Mouse (Mus musculus): ENCODE data around the gene Snd1.
A peak's percentile ranks its signal among the peaks of the same experiment; 100 is the strongest.

GRCm38 (mm10) chr6:28762132-28762775 lies 287.3 kb downstream of the Snd1 start:
- TF ChIP-seq MAFK (IDR thresholded peaks at IDR 0.05; ENCODE audit: insufficient read depth, low read depth, low read length) (peak; percentile 47; the same call in 1 of the 2 replicates), CHD2 (IDR thresholded peaks at IDR 0.05; ENCODE audit: low read depth, low read length) (no peak), ZC3H11A (IDR thresholded peaks at IDR 0.05; ENCODE audit: borderline replicate concordance, low read depth, low read length) (no peak), HCFC1 (IDR thresholded peaks at IDR 0.05; ENCODE audit: borderline replicate concordance, insufficient read depth, low read length) (no peak), ZNF384 (IDR thresholded peaks at IDR 0.05; ENCODE audit: low read depth, low read length) (no peak)
